Mouse (Mus musculus) telencephalon, adult 2 months (tissue): ENCODE data around the gene Smpd3.

ENCODE experiments used
- DNase-seq: peaks from one replicate; pipeline ENCODE4 v3.0.0-alpha.2; 2011; ENCODE audit warnings: low read depth, low spot score

Smpd3 gene

DNA sequence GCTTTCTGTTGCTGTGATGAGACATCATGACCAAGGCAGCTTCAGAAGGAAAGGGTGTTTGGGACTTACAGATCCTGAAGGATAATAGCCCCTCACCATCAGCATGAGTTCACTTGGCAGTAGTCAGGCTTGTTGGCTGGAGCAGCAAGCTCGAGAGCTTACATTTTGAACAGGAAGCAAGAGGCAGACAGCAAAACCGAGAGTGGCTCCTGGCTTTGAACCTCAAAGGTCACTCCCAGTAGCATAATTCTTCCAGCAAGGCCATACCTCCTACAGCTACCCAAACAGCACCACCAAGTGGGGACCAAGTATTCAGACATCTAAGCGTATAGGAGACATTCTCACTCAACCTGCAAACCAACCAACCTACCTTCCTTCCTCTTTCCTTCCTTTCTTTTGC, 105.0 kb downstream of the Smpd3 start:
- DNase-seq: no peak

DNA sequence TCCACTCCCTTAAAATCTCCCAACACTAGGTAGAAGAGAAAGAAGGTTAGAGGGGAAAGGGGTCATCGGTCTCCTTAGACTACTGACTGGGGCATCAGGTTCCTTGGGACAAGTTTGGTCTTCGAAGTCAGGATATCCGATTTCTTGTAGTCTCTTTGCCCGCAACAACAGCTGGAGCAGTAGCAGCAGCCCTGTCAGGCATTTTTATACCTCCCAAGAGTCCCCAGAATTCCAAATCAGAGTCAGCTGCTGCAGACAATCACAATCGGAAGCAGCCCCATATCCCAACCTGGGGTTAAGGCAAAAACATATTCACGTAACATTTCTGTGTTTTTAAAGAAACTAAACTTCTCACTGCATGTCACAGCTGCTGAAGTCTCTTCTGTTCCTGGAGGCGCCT, 106.3 kb downstream of the Smpd3 start:
- no peak for DNase-seq

DNA sequence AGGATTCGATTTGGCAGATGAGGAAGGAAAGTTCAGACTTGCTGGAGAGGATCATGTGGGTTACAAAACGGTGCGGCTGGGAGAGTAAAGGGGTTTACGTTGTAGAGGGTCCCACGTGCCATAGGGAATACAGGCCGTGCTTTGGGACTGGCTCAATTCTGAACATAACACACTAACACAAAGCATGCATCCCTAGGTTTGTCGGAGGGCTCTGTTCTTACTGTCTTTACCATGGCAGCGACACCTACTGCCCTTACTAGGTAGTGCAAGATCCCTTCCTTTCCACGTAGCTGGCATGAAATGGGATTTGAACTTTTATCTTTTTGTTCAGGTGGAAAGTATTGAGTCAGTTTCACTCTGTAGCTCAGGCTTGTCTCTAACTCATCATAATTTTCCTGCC, 111.2 kb downstream of the Smpd3 start:
- no peak for DNase-seq

DNA sequence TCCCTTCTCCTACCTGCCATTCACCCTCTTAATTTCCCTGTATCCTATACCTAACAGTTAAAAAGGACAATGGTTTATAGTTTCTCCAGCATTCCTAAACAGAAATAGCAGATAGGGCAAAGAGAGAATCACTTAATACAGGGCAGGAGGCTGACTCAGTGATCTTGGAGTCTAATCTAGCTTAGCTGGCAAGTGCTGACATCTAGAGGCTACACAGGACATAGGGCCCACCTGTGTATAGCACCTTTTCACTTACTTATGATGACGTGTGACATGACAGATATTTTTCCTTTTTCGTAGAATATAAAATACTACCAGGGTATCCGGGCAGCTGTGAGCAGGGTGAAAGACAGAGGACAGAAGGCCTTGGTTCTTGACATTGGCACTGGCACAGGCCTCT, 118.2 kb downstream of the Smpd3 start:
- DNase-seq: no peak

DNA sequence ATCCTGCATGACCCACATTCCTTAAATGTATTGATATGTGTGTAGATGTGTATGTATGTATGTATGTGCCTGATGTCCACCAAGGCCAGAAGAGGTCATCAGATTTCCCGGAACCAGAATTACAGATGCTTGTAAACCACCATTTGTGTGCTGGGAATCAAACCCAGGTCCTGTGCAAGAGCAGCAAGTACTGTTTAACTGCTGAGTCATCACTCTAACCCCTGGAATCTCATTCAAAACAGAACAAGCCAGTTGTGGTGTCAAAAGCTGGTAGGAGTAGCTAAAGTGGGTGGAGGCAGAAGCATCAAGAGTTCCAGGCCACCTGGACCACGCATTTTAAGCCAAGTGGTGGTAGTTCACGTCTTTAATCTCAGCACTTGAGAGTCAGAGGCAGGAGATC, 123.8 kb downstream of the Smpd3 start:
- DNase-seq: no peak

DNA sequence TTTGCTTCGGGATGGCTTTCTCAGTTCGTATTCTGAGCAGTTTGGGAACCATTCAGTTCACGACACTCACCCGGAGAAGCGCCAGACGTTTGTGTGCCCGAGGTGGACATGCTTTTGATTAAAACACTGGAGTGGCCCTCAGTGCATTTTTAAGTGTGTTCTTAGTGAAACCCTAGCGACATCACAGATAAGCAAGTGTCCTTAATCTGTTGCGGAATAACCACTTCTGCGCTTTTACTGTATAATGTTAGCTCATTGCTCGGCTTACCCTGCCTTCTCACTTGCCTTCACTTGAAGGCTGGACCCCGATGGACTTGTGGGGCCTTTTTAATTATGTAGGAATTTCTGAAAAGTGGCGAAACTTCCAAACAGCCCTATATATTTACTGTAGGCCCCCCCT, 126.4 kb downstream of the Smpd3 start:
- DNase-seq: no peak

DNA sequence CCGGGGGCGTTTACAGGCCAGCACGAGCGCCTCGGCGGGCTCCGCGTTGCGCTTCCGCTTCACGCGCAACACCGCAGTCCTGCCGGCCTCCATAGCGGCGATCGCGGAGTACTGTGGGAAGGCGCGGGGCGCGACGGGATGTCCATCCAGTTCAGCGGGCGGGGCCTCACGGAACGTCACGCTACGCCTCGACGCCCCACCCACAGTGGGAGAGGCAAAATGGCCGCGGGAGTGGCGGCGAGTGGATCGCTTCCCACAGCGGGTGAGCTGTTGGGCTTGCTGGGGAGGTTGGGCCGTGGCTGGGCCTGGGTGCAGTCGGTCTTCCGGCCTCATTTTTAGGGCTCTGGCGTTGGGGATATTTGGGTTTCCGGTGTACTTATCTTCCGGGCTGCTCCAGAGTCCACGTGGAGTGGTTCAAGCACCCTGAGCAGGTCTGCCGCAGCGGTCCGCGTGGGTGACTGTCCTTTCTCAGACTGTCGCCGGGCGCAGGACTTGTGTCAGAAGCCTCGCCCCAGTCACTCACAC, 126.9 kb downstream of the Smpd3 start, which contains the start of the genes Slc7a6os and Prmt7:
Gene Slc7a6os (minus strand): TSS at position 115 of the 525 bp plus-strand sequence.
Gene Prmt7 (plus strand): TSS at position 116 of the 525 bp plus-strand sequence.
- peak; percentile 92 for DNase-seq

DNA sequence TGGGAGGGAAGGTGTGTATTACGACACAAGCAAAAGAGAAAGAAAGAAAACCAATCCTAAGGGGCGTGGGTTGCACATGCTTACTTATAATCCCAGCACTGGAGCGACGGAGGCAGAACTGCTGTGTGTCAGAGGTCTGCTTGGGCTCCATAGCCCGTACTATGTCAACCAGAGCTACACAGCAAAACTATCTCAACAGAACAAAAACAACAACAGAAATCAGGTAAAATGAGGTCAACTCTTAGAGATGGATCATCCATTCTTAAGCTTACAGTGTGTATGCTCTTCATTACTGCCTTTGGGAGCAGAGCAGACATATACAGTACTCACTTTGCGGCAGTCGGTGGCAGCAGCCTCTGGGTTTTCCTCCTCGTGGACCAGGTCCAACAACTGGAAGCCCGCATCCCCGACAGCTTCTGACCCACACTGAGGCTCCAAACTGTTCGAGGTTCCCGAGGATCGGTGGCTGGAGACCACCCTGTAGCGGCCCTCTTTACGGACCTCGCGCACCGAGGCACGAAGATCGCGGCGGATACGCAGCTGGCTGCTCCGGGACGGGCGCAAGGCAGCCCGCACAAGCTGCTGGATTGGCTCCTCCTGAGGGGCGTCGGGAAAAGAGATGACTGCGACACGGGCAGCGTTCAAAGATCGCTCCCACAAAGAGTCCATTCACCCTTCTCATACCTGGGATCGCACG, 127.6 kb downstream of the Smpd3 start:
- no peak for DNase-seq
